Mouse (Mus musculus): ENCODE measurements around the gene Dock3. TPM values are rescaled to one million over a fixed set of nuclear protein-coding genes. Genes with fewer than 3 reads are reported as not detected.

Gene Dock3
- total and polyA plus RNA-seq, 3 experiments, result 1.0 to 9.0 (median 6.6) TPM

DNA sequence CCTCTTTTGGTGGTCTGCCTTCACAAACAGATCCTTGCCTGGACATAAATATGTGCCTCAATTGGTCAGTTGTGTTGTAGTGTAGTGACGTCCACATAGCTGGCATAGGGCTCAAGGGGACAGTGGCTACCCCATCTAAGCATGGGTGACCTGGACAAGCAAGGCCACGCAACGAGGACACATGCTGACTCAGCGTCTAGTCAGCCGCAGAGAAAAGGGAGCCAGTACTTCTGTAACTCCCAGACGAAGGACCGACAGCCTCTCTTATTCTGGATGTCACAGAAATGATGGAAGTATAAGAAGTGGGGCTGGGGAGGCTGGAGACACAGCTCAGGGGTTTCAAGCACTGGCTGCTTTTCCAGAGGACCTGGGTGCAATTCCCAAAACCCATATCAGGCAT lies 45.9 kb upstream of the Dock3 start:
- intact Hi-C loops (cut with DNase I), result no loop called here
- H3K9ac ChIP-seq (ENCODE audit: low read depth, low read length), result no peak overlapping the region
- H3K79me2 ChIP-seq (replicated peaks; ENCODE audit: control insufficient read depth, insufficient read depth, low read length), result peaks cover 2% of the 10 kb centered on the region; the same call in 1 of the 2 replicates
- H3K27me3 ChIP-seq (ENCODE audit: control insufficient read depth, insufficient read depth, low read length), result no peaks in the 10 kb centered on the region
- H3K4me1 ChIP-seq (ENCODE audit: control insufficient read depth, insufficient read depth, low read length), result peaks cover 24% of the 10 kb centered on the region
- TF ChIP-seq EP300 (IDR thresholded peaks at IDR 0.05; ENCODE audit: insufficient read depth, low read depth, low read length) (no peak), CTCF (IDR thresholded peaks at IDR 0.05) (no peak), POLR2A (IDR thresholded peaks at IDR 0.05; ENCODE audit: insufficient read depth, low read depth, low read length) (no peak)
- H3K27ac ChIP-seq, result no peak overlapping the region
- no peaks in the 10 kb centered on the region for H3K36me3 ChIP-seq (ENCODE audit: control insufficient read depth, insufficient read depth, low read length)
- H3K4me3 ChIP-seq, result no peak overlapping the region
- 69% methylated on average over 7 of the region's 7 CpGs for WGBS
- no peak for DNase-seq

DNA sequence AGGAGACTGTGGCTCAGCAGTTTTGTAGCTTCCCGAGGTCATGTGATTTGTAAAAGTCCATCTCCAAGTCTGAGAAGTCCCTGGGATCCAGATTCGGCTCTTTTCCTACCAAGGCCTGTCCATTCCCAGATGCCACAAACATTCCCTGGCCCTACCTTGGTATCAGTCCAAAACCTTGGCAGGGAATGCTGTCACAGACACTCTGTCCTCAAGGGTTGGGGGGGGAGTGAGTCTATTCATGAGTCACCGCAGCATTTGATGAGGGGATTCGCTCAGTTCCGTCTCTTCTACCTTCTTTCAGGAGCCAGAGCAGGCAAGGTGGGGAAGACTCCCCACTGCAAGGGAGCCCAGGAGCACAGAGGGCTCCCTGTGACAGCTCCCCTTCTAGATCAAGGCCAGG lies 44.0 kb upstream of the Dock3 start:
- DNase-seq, result no peak
- 54% methylated on average over 5 of the region's 5 CpGs for WGBS
- TF ChIP-seq CTCF (IDR thresholded peaks at IDR 0.05) (no peak), POLR2A (IDR thresholded peaks at IDR 0.05; ENCODE audit: insufficient read depth, low read depth, low read length) (no peak), EP300 (IDR thresholded peaks at IDR 0.05; ENCODE audit: insufficient read depth, low read depth, low read length) (no peak)
- Histone ChIP-seq H3K4me1 (ENCODE audit: control insufficient read depth, insufficient read depth, low read length) (peaks cover 25% of the 10 kb centered on the region), H3K9ac (ENCODE audit: low read depth, low read length) (no peak overlapping the region), H3K4me3 (no peak overlapping the region), H3K36me3 (ENCODE audit: control insufficient read depth, insufficient read depth, low read length) (no peaks in the 10 kb centered on the region), H3K27me3 (ENCODE audit: control insufficient read depth, insufficient read depth, low read length) (no peaks in the 10 kb centered on the region), H3K79me2 (replicated peaks; ENCODE audit: control insufficient read depth, insufficient read depth, low read length) (no peaks in the 10 kb centered on the region), H3K27ac (no peak overlapping the region)
- intact Hi-C loops (cut with DNase I), result no loop called here

DNA sequence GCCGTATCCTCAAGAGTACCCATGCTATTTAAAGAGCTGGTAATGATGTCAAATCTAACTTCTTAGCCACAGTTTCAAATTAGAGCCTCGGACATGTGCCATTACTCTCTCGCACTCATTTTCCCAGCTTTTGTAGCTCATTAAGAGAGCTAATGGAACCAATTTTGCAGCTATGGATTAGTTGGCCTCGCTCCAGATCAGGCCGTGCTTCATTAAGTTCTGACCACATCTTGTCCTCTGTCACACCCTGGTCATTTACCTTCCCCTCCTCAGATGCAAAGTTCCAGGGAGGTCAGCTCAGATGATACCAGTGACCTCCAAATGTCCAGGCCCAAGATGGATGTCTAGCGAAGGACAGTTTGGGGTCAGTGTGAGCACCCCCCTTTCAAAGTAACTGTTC lies 43.0 kb upstream of the Dock3 start:
- no peak for DNase-seq
- intact Hi-C loops (cut with DNase I), result no loop called here
- Histone ChIP-seq H3K4me1 (ENCODE audit: control insufficient read depth, insufficient read depth, low read length) (peaks cover 21% of the 10 kb centered on the region), H3K4me3 (no peak overlapping the region), H3K79me2 (replicated peaks; ENCODE audit: control insufficient read depth, insufficient read depth, low read length) (no peaks in the 10 kb centered on the region), H3K9ac (ENCODE audit: low read depth, low read length) (no peak overlapping the region), H3K36me3 (ENCODE audit: control insufficient read depth, insufficient read depth, low read length) (no peaks in the 10 kb centered on the region), H3K27me3 (ENCODE audit: control insufficient read depth, insufficient read depth, low read length) (no peaks in the 10 kb centered on the region), H3K27ac (no peak overlapping the region)
- TF ChIP-seq EP300 (IDR thresholded peaks at IDR 0.05; ENCODE audit: insufficient read depth, low read depth, low read length), result no peak
- no peak for TF ChIP-seq CTCF (IDR thresholded peaks at IDR 0.05)
- TF ChIP-seq POLR2A (IDR thresholded peaks at IDR 0.05; ENCODE audit: insufficient read depth, low read depth, low read length), result no peak
- WGBS, result 75% methylated on average over 6 of the region's 6 CpGs

DNA sequence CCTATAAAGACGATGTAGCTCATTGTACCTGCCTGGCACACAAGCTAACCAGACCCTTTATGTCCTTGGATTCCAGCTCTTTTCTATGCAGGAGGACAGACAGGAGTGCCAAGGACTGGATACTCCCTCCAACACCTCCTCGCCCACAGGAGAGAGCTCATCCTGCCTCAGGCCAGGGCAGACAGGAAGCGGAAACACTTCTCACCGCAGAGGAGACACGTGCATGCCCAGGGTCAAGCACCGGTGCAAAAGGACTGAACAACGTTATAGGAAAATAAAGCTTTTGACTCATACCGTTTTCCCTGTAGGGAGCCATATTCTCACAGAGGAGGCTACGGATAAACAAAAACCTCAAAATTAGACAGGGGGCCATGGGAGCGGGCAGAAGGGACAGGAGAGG lies 41.5 kb upstream of the Dock3 start:
- WGBS, result 46% methylated on average over 10 of the region's 10 CpGs
- H3K27me3 ChIP-seq (ENCODE audit: control insufficient read depth, insufficient read depth, low read length), result no peaks in the 10 kb centered on the region
- no peaks in the 10 kb centered on the region for H3K79me2 ChIP-seq (replicated peaks; ENCODE audit: control insufficient read depth, insufficient read depth, low read length)
- TF ChIP-seq CTCF (IDR thresholded peaks at IDR 0.05) (no peak), EP300 (IDR thresholded peaks at IDR 0.05; ENCODE audit: insufficient read depth, low read depth, low read length) (no peak), POLR2A (IDR thresholded peaks at IDR 0.05; ENCODE audit: insufficient read depth, low read depth, low read length) (no peak)
- DNase-seq, result no peak
- H3K27ac ChIP-seq, result no peak overlapping the region
- intact Hi-C loops (cut with DNase I), result no loop called here
- H3K9ac ChIP-seq (ENCODE audit: low read depth, low read length), result no peak overlapping the region
- peaks cover 10% of the 10 kb centered on the region for H3K4me1 ChIP-seq (ENCODE audit: control insufficient read depth, insufficient read depth, low read length)
- no peaks in the 10 kb centered on the region for H3K36me3 ChIP-seq (ENCODE audit: control insufficient read depth, insufficient read depth, low read length)
- H3K4me3 ChIP-seq, result no peak overlapping the region

DNA sequence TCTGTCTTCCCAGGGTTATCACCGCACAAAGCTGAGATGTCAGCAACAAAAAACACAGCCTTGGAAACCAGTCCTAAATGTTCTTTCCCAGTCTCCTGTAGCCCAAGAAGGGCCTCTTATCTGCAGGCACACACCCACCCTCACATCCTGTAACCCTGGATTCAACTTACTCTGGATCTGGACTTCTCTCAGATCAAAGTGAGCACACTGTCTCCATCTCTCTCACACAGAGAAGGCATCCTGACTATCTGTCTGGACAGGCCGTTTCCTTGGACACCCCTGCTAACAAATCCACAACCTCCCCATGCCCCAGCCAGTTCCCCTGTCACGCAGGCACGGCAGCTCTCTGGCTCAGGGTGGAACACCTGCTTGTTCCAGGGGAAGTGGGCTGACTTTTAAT lies 40.6 kb upstream of the Dock3 start:
- intact Hi-C loops (cut with DNase I), result no loop called here
- Histone ChIP-seq H3K27ac (no peak overlapping the region), H3K27me3 (ENCODE audit: control insufficient read depth, insufficient read depth, low read length) (no peaks in the 10 kb centered on the region), H3K36me3 (ENCODE audit: control insufficient read depth, insufficient read depth, low read length) (no peaks in the 10 kb centered on the region), H3K9ac (ENCODE audit: low read depth, low read length) (no peak overlapping the region), H3K4me3 (no peak overlapping the region), H3K79me2 (replicated peaks; ENCODE audit: control insufficient read depth, insufficient read depth, low read length) (no peaks in the 10 kb centered on the region), H3K4me1 (ENCODE audit: control insufficient read depth, insufficient read depth, low read length) (peaks cover 10% of the 10 kb centered on the region; the same call in 1 of the 2 replicates)
- TF ChIP-seq POLR2A (IDR thresholded peaks at IDR 0.05; ENCODE audit: insufficient read depth, low read depth, low read length) (no peak), CTCF (IDR thresholded peaks at IDR 0.05) (no peak), EP300 (IDR thresholded peaks at IDR 0.05; ENCODE audit: insufficient read depth, low read depth, low read length) (no peak)
- 18% methylated on average over 4 of the region's 4 CpGs for WGBS
- no peak for DNase-seq

DNA sequence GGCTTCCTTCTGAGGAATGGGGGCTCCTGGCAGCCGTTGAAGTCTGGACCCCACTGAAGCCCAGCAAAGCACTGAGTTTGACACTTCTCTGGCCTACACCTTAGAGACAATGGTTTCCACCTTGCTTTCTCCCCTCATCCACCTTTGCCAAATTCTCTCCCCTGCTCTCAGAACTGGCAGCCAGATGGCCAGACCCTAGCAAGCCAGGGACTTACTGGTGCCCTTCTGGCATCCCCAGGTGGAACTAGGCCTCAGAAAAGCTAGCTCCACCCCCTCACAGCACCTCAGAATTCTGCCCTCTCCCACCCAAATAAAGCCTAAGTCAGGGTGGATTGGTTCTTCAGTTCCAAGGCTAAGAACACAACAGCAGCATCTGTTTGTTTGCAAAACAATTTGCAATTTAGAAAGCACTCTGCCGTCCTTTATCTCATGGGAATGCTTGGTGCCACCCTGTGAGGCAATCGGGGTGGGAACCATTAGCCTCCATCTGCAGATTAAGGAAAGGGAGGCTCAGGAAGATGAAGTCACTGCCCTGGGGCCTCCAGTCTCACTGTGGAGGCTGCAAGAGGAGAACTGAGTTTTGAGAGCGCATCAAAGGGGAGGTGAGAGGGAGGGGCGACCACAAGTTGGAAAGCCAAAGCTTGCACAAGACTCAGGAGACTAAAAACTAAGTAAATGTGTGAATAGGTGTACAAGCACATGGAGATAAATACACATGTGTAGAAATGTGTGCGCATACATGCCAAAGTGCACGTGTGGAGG lies 39.6 kb upstream of the Dock3 start:
- H3K9ac ChIP-seq (ENCODE audit: low read depth, low read length), result no peak overlapping the region
- peaks cover 8% of the 10 kb centered on the region; the same call in 1 of the 2 replicates for H3K4me1 ChIP-seq (ENCODE audit: control insufficient read depth, insufficient read depth, low read length)
- H3K36me3 ChIP-seq (ENCODE audit: control insufficient read depth, insufficient read depth, low read length), result no peaks in the 10 kb centered on the region
- WGBS, result 66% methylated on average over 7 of the region's 7 CpGs
- no peaks in the 10 kb centered on the region for H3K79me2 ChIP-seq (replicated peaks; ENCODE audit: control insufficient read depth, insufficient read depth, low read length)
- intact Hi-C loops (cut with DNase I), result no loop called here
- H3K27me3 ChIP-seq (ENCODE audit: control insufficient read depth, insufficient read depth, low read length), result no peaks in the 10 kb centered on the region
- no peak overlapping the region for H3K4me3 ChIP-seq
- DNase-seq, result no peak
- TF ChIP-seq POLR2A (IDR thresholded peaks at IDR 0.05; ENCODE audit: insufficient read depth, low read depth, low read length) (no peak), CTCF (IDR thresholded peaks at IDR 0.05) (no peak), EP300 (IDR thresholded peaks at IDR 0.05; ENCODE audit: insufficient read depth, low read depth, low read length) (no peak)
- no peak overlapping the region for H3K27ac ChIP-seq

All from heart, adult 2 months (tissue).